Comparison of ENCODE assay signal across 11 mouse cellular contexts in genomic region chr2:164948962-164949361, GRCm38 (mm10). TPM values are rescaled to one million over a fixed set of nuclear protein-coding genes. Genes with fewer than 3 reads are reported as not detected.
A peak's percentile ranks its signal among the peaks of the same experiment; 100 is the strongest.
DNase-seq lines count a peak whose midpoint lies in the region; ATAC-seq lines count a peak whose summit lies in the region.
"Had no signal": no experiment of that assay in that cellular context is flagged by ENCODE, and none has a peak within 500 bp of the region (broad histone marks: within the 10 kb centered on the region; RNA-seq: fewer than 3 reads in every experiment).

No protein-coding gene starts in this region.

- no peak overlapping the region for H3K9ac ChIP-seq in kidney, embryonic 14.5 days (ENCODE audit: low read depth, low read length)
- H3K9ac ChIP-seq in embryonic facial prominence, embryonic 13.5 days, result 0 out of 2 replicates have a peak overlapping the region, but pooled peaks have one; percentile 36
- H3K9ac ChIP-seq in intestine, embryonic 16.5 days (ENCODE audit: low read depth, low read length), result no peak overlapping the region
- H3K9ac ChIP-seq in neural tube, embryonic 13.5 days, result peak overlapping the region; percentile 47

- H3K4me2 ChIP-seq in kidney, embryonic 14.5 days (replicated peaks; ENCODE audit: low read depth, low read length), result peak overlapping the region; percentile 24
- H3K4me2 ChIP-seq in embryonic facial prominence, embryonic 13.5 days, result peak overlapping the region; percentile 55
- H3K4me2 ChIP-seq in intestine, embryonic 16.5 days (ENCODE audit: low read depth, low read length), result peak overlapping the region; percentile 24; the same call in 1 of the 2 replicates
- H3K4me2 ChIP-seq in neural tube, embryonic 13.5 days, result peak overlapping the region; percentile 44

- H3K27ac ChIP-seq in kidney, embryonic 14.5 days (ENCODE audit: low read depth, low read length), result no peak overlapping the region
- H3K27ac ChIP-seq in embryonic facial prominence, embryonic 13.5 days, result no peak overlapping the region
- H3K27ac ChIP-seq in intestine, embryonic 16.5 days (ENCODE audit: low read length), result no peak overlapping the region
- no peak overlapping the region for H3K27ac ChIP-seq in neural tube, embryonic 13.5 days (replicated peaks)

- H3K36me3 ChIP-seq in kidney, embryonic 14.5 days (ENCODE audit: control insufficient read depth, insufficient read depth, low read length), result no peaks in the 10 kb centered on the region
- H3K36me3 ChIP-seq in embryonic facial prominence, embryonic 13.5 days, result no peaks in the 10 kb centered on the region
- no peaks in the 10 kb centered on the region for H3K36me3 ChIP-seq in intestine, embryonic 16.5 days (ENCODE audit: control insufficient read depth, insufficient read depth, low read length)
- no peaks in the 10 kb centered on the region for H3K36me3 ChIP-seq in neural tube, embryonic 13.5 days
- H3K36me3 ChIP-seq: G1E had no signal

- WGBS in kidney, embryonic 14.5 days, result 7% methylated on average over 25 of the region's 25 CpGs
- 10% methylated on average over 25 of the region's 25 CpGs for WGBS in embryonic facial prominence, embryonic 13.5 days
- 10% methylated on average over 25 of the region's 25 CpGs for WGBS in intestine, embryonic 16.5 days
- WGBS in neural tube, embryonic 13.5 days, result 6% methylated on average over 25 of the region's 25 CpGs

- H3K4me1 ChIP-seq in kidney, embryonic 14.5 days (ENCODE audit: control insufficient read depth, insufficient read depth, low read length), result no peaks in the 10 kb centered on the region; the same call in 1 of the 2 replicates
- H3K4me1 ChIP-seq in embryonic facial prominence, embryonic 13.5 days, result peaks cover 38% of the 10 kb centered on the region
- peaks cover 7% of the 10 kb centered on the region for H3K4me1 ChIP-seq in intestine, embryonic 16.5 days (ENCODE audit: control insufficient read depth, insufficient read depth, low read length)
- peaks cover 23% of the 10 kb centered on the region for H3K4me1 ChIP-seq in neural tube, embryonic 13.5 days (replicated peaks)

- ATAC-seq in kidney, embryonic 14.5 days (ENCODE audit: low FRiP score, low TSS enrichment), result no peak
- ATAC-seq in embryonic facial prominence, embryonic 13.5 days (ENCODE audit: insufficient number of reproducible peaks, insufficient read depth, low FRiP score, low TSS enrichment, low read depth), result no peak
- no peak for ATAC-seq in intestine, embryonic 16.5 days
- no peak for ATAC-seq in neural tube, embryonic 13.5 days (ENCODE audit: low read depth)

- H3K4me3 ChIP-seq in kidney, embryonic 14.5 days (ENCODE audit: low read length), result peak overlapping the region; percentile 22
- H3K4me3 ChIP-seq in embryonic facial prominence, embryonic 13.5 days, result peak overlapping the region; percentile 32
- peak overlapping the region; percentile 24; the same call in 1 of the 2 replicates for H3K4me3 ChIP-seq in intestine, embryonic 16.5 days (ENCODE audit: low read length)
- H3K4me3 ChIP-seq in neural tube, embryonic 13.5 days, result peak overlapping the region; percentile 18; the same call in 1 of the 2 replicates

- H3K27me3 ChIP-seq in kidney, embryonic 14.5 days (ENCODE audit: control insufficient read depth, insufficient read depth, low read length), result peaks cover 70% of the 10 kb centered on the region
- H3K27me3 ChIP-seq in embryonic facial prominence, embryonic 13.5 days, result peaks cover 82% of the 10 kb centered on the region
- peaks cover 56% of the 10 kb centered on the region for H3K27me3 ChIP-seq in intestine, embryonic 16.5 days (replicated peaks; ENCODE audit: control insufficient read depth, insufficient read depth, low read length)
- peaks cover 90% of the 10 kb centered on the region for H3K27me3 ChIP-seq in neural tube, embryonic 13.5 days

- no peak for DNase-seq in kidney, adult 9 months
- no peak for DNase-seq in right cerebral cortex, adult 18-20 months
- DNase-seq in right cerebral cortex, postnatal 25 days, result no peak
- no peak for DNase-seq in adrenal gland, postnatal 10 days
- DNase-seq: cerebellum, adult 18-20 months; right cerebral cortex, postnatal 14 days had no signal

- no peaks in the 10 kb centered on the region for H3K9me3 ChIP-seq in kidney, embryonic 14.5 days (ENCODE audit: control insufficient read depth, low read length)
- H3K9me3 ChIP-seq in embryonic facial prominence, embryonic 13.5 days, result no peaks in the 10 kb centered on the region
- H3K9me3 ChIP-seq in intestine, embryonic 16.5 days (ENCODE audit: control insufficient read depth, low read length), result no peaks in the 10 kb centered on the region
- no peaks in the 10 kb centered on the region for H3K9me3 ChIP-seq in neural tube, embryonic 13.5 days

RNA-seq across cellular contexts. Expression of gene Mmp9, which starts 8.4 kb away (rescaled TPM):
- polyA plus RNA-seq in kidney, embryonic 14.5 days (2014; fragmentation: Nextera tagmentation; extraction: Ambion mirVana), result 0.76 and 1.4 TPM in 2 replicates
- 16.6 and 23.8 TPM in 2 replicates for polyA plus RNA-seq in embryonic facial prominence, embryonic 13.5 days (2015; fragmentation: Nextera tagmentation; extraction: Ambion mirVana)
- polyA plus RNA-seq in intestine, embryonic 16.5 days (2015; fragmentation: Nextera tagmentation; extraction: Ambion mirVana), result 7.6 and 9.3 TPM in 2 replicates
- 16.9 and 17.1 TPM in 2 replicates for polyA plus RNA-seq in neural tube, embryonic 13.5 days (2015; fragmentation: Nextera tagmentation; extraction: Ambion mirVana)
- 10 to 100 TPM in 1 of 2 experiments, 1 to 10 TPM in 1; 2.6 to 24.5 TPM for total RNA-seq in adrenal gland, postnatal 10 days (2021)

RNA-seq across cellular contexts. Expression of gene Slc12a5, which starts 11.6 kb away (rescaled TPM):
- polyA plus RNA-seq in kidney, embryonic 14.5 days (2014; fragmentation: Nextera tagmentation; extraction: Ambion mirVana), result 1.5 and 1.6 TPM in 2 replicates
- polyA plus RNA-seq in embryonic facial prominence, embryonic 13.5 days (2015; fragmentation: Nextera tagmentation; extraction: Ambion mirVana), result 1.0 and 2.9 TPM in 2 replicates
- 0.23 and 0.32 TPM in 2 replicates for polyA plus RNA-seq in intestine, embryonic 16.5 days (2015; fragmentation: Nextera tagmentation; extraction: Ambion mirVana)
- 20.8 and 21.3 TPM in 2 replicates for polyA plus RNA-seq in neural tube, embryonic 13.5 days (2015; fragmentation: Nextera tagmentation; extraction: Ambion mirVana)
- 1 to 10 TPM; 4.5 to 7.7 TPM for total RNA-seq in adrenal gland, postnatal 10 days (2021)

RNA-seq across cellular contexts. Expression of gene Zfp335, which starts 37.4 kb away (rescaled TPM):
- polyA plus RNA-seq in kidney, embryonic 14.5 days (2014; fragmentation: Nextera tagmentation; extraction: Ambion mirVana), result 10.7 and 13.8 TPM in 2 replicates
- 15.5 and 16.1 TPM in 2 replicates for polyA plus RNA-seq in embryonic facial prominence, embryonic 13.5 days (2015; fragmentation: Nextera tagmentation; extraction: Ambion mirVana)
- 9.6 and 10.5 TPM in 2 replicates for polyA plus RNA-seq in intestine, embryonic 16.5 days (2015; fragmentation: Nextera tagmentation; extraction: Ambion mirVana)
- 13.3 and 14.2 TPM in 2 replicates for polyA plus RNA-seq in neural tube, embryonic 13.5 days (2015; fragmentation: Nextera tagmentation; extraction: Ambion mirVana)
- 10 to 100 TPM; 13.4 to 16.2 TPM for total RNA-seq in adrenal gland, postnatal 10 days (2021)

Comparison
In these comparisons a context has a peak if more than half of its experiments do, and no peak if none do; other contexts are left out.
1. H3K9ac ChIP-seq: peak in embryonic facial prominence, embryonic 13.5 days (single experiment) and neural tube, embryonic 13.5 days (single experiment); none in kidney, embryonic 14.5 days (single experiment) and intestine, embryonic 16.5 days (single experiment).
2. Peak in every context shown above with its lines, with median percentiles within 50 percentile points of each other: H3K4me2 ChIP-seq and H3K4me3 ChIP-seq.